Mouse (Mus musculus) gastrocnemius, postnatal 10 days (tissue): Measurements from ENCODE around the gene Cd52. TPM values are rescaled to one million over a fixed set of nuclear protein-coding genes. Genes with fewer than 3 reads are reported as not detected.

ENCODE experiments used
- DNase-seq: peaks from one replicate; pipeline ENCODE4 v3.0.0; 2021; ENCODE audit warnings: mixed read lengths
- total RNA-seq, 2 experiments: library from RNA; stranded (reverse); gene quantifications; 2 replicates each; pipeline ENCODE4 v1.2.3; 2021

Gene Cd52
- total RNA-seq, 2 experiments from 2014 or later, result 0.70 to 2.1 TPM

- DNase-seq, result no peak
Observed at GRCm38 (mm10) chr4:134091225-134091529, 3.7 kb downstream of the Cd52 start.

GRCm38 (mm10) chr4:134090521-134091224, 4.2 kb downstream of the Cd52 start:
- no peak for DNase-seq

- no peak for DNase-seq
Observed at GRCm38 (mm10) chr4:134089029-134089428, 5.9 kb downstream of the Cd52 start.

- DNase-seq, result no peak
Observed at GRCm38 (mm10) chr4:134087412-134087811, 7.5 kb downstream of the Cd52 start.

- DNase-seq, result no peak
Observed at GRCm38 (mm10) chr4:134084999-134085398, 9.9 kb downstream of the Cd52 start.

- no peak for DNase-seq
Observed at GRCm38 (mm10) chr4:134082460-134082859, 12.4 kb downstream of the Cd52 start.

- no peak for DNase-seq
Observed at GRCm38 (mm10) chr4:134081730-134082386, 13.0 kb downstream of the Cd52 start.

- no peak for DNase-seq
Observed at GRCm38 (mm10) chr4:134080674-134081073, 14.2 kb downstream of the Cd52 start.

- no peak for DNase-seq
Observed at GRCm38 (mm10) chr4:134078694-134079093, 16.2 kb downstream of the Cd52 start.

GRCm38 (mm10) chr4:134068793-134069580, 25.9 kb downstream of the Cd52 start:
- no peak for DNase-seq

GRCm38 (mm10) chr4:134067833-134068544, 26.9 kb downstream of the Cd52 start:
- DNase-seq, result no peak

- no peak for DNase-seq
Observed at GRCm38 (mm10) chr4:134067383-134067782, 27.5 kb downstream of the Cd52 start.

GRCm38 (mm10) chr4:134065431-134066004, 29.4 kb downstream of the Cd52 start:
- no peak for DNase-seq

GRCm38 (mm10) chr4:134062561-134062960, 32.3 kb downstream of the Cd52 start:
- no peak for DNase-seq

GRCm38 (mm10) chr4:134061944-134062446, 32.9 kb downstream of the Cd52 start:
- DNase-seq, result no peak

GRCm38 (mm10) chr4:134061166-134061830, 33.6 kb downstream of the Cd52 start:
- no peak for DNase-seq

GRCm38 (mm10) chr4:134060135-134060865, 34.6 kb downstream of the Cd52 start, which contains the start of gene Crybg2:
Gene Crybg2, plus strand, starts transcription at chr4:134060815.
- DNase-seq, result no peak

GRCm38 (mm10) chr4:134058908-134059307, 36.0 kb downstream of the Cd52 start:
- no peak for DNase-seq

GRCm38 (mm10) chr4:134058166-134058715, 36.6 kb downstream of the Cd52 start:
- no peak for DNase-seq

GRCm38 (mm10) chr4:134053538-134053937, 41.3 kb downstream of the Cd52 start, which contains the start of gene Zfp683:
Gene Zfp683, plus strand, starts transcription at chr4:134053838.
- no peak for DNase-seq
